Mouse (Mus musculus): Measurements from ENCODE around the gene Ccdc102a. TPM values are rescaled to one million over a fixed set of nuclear protein-coding genes. Genes with fewer than 3 reads are reported as not detected.

Ccdc102a gene
- 28.7 and 29.3 TPM in 2 replicates for polyA plus RNA-seq (2015; fragmentation: Nextera tagmentation; extraction: Ambion mirVana)

DNA sequence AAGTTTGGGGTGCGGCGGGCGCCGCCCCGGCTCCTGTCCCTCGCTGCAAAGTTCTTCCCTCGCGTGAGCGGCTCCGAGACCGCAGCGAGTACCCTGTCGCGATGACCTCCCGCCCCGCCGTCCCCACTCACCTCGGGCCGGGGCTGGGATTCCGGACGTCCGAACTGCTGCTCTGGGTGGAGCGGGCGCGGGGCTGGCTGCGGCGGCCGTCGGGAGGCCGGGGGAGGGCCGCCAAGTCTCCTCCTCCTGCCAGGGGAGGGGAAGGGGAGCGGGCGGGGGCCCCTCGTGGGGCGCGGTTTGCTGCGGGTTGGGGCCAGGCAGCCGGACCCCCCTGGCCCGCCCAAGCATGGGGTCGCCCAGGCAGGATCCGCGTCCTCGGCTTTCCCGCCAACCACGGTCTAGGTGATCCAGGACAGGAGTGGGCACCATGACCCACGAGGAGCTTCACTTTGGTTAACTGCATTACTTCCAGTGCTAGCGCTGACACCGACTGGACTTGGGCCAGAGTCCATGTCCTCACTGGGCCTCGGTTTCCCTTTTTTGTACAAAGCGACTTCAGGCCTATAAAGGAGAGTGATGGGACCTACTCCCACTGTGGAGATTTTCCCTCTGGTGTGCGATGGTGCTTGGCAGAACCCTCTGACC is at the start of gene Ccdc102a:
TSS of gene Ccdc102a (minus strand) at position 248 of the 645 bp plus-strand sequence.
- no peaks in the 10 kb centered on the region for H3K9me3 ChIP-seq

DNA sequence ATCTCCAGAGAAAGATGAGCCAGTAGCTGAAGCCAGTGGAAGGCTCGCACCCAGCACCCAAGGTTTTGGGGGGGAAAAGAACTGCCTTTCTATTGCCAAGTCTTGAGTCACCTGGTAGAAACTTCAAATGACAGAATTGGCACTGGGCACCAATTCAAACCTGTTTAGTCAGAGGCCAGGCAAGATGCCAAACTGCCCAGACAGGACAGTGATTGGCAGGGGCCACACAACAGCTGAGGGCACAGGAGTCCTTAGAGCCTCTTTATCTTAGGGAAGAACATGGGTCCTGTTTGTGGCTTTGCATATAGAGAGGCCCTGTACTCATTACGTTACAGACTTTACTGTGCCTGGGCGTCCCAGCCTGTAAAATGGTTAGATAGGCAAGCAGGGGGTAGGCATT is 49.7 kb upstream of the Ccdc102a start:
- H3K27me3 ChIP-seq, result no peaks in the 10 kb centered on the region
- peak overlapping the region; percentile 36; the same call in 1 of the 2 replicates for H3K27ac ChIP-seq
- no peaks in the 10 kb centered on the region for H3K9me3 ChIP-seq
- H3K4me3 ChIP-seq, result no peak overlapping the region
- no peak for ATAC-seq (ENCODE audit: borderline replicate concordance, extremely low read depth, low FRiP score, low TSS enrichment)
- no peaks in the 10 kb centered on the region for H3K36me3 ChIP-seq
- H3K4me1 ChIP-seq, result peaks cover 18% of the 10 kb centered on the region
- WGBS, result 74% methylated on average over 3 of the region's 3 CpGs
- H3K9ac ChIP-seq, result no peak overlapping the region
- H3K4me2 ChIP-seq, result no peak overlapping the region

More for the DNA sequence above, at the start of gene Ccdc102a:
- Histone ChIP-seq H3K4me3 (peak within 1 kb of the TSS; percentile 97), H3K4me1 (peaks cover 46% of the 10 kb centered on the region), H3K27ac (peak within 1 kb of the TSS; percentile 85), H3K27me3 (0 out of 2 replicates have a peak, but pooled peaks cover under 1% of the 10 kb centered on the region), H3K4me2 (peak within 1 kb of the TSS; percentile 91), H3K9ac (peak within 1 kb of the TSS; percentile 92), H3K36me3 (no peaks in the 10 kb centered on the region)
- WGBS, result 2% methylated on average over 40 of the region's 51 CpGs
- ATAC-seq (ENCODE audit: borderline replicate concordance, extremely low read depth, low FRiP score, low TSS enrichment), result peak; percentile 64

- peaks cover 18% of the 10 kb centered on the region for H3K4me1 ChIP-seq
- H3K27ac ChIP-seq, result peak overlapping the region; percentile 36
- no peak overlapping the region for H3K4me3 ChIP-seq
- no peaks in the 10 kb centered on the region for H3K9me3 ChIP-seq
- H3K9ac ChIP-seq, result no peak overlapping the region
- H3K27me3 ChIP-seq, result no peaks in the 10 kb centered on the region
- H3K4me2 ChIP-seq, result no peak overlapping the region; the same call in 1 of the 2 replicates
- no peaks in the 10 kb centered on the region for H3K36me3 ChIP-seq
- WGBS, result 47% methylated on average over 4 of the region's 4 CpGs
- ATAC-seq (ENCODE audit: borderline replicate concordance, extremely low read depth, low FRiP score, low TSS enrichment), result no peak
These were observed 49.2 kb upstream of the Ccdc102a start for GRCm38 (mm10) chr8:94967071-94967470.

GRCm38 (mm10) chr8:94966578-94966977 is 48.7 kb upstream of the Ccdc102a start:
- 24% methylated on average over 7 of the region's 7 CpGs for WGBS
- ATAC-seq (ENCODE audit: borderline replicate concordance, extremely low read depth, low FRiP score, low TSS enrichment), result no peak
- H3K27ac ChIP-seq, result peak overlapping the region; percentile 36

DNA sequence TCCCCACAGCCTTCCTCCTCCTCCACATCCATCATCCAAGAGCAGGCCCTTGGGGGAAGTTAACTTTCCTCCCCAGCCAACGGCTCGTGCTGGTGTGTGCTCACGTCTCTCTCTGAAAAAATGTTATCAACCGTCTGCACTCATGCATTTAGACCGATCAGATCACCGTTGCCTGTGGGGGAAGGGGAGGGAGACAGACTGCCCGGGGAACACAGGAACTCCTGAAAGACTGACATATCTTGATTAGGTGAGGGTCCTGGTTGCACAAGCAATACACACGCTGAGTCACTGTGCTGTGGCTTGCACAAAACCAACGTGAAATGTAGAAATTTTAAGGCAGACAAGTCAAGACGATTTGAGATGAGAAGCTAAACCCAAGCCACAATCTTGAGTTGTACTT is 46.9 kb upstream of the Ccdc102a start:
- Histone ChIP-seq H3K9ac (no peak overlapping the region), H3K4me1 (peaks cover 18% of the 10 kb centered on the region), H3K9me3 (no peaks in the 10 kb centered on the region), H3K4me2 (no peak overlapping the region), H3K27ac (no peak overlapping the region), H3K27me3 (no peaks in the 10 kb centered on the region), H3K36me3 (no peaks in the 10 kb centered on the region), H3K4me3 (no peak overlapping the region)
- WGBS, result 23% methylated on average over 10 of the region's 10 CpGs
- ATAC-seq (ENCODE audit: borderline replicate concordance, extremely low read depth, low FRiP score, low TSS enrichment), result peak; percentile 29; the same call in 1 of the 2 replicates

More at GRCm38 (mm10) chr8:94966578-94966977, 48.7 kb upstream of the Ccdc102a start:
- no peak overlapping the region for H3K4me2 ChIP-seq
- H3K9ac ChIP-seq, result no peak overlapping the region
- H3K4me3 ChIP-seq, result no peak overlapping the region
- no peaks in the 10 kb centered on the region for H3K27me3 ChIP-seq
- peaks cover 18% of the 10 kb centered on the region for H3K4me1 ChIP-seq
- no peaks in the 10 kb centered on the region for H3K9me3 ChIP-seq
- H3K36me3 ChIP-seq, result no peaks in the 10 kb centered on the region

DNA sequence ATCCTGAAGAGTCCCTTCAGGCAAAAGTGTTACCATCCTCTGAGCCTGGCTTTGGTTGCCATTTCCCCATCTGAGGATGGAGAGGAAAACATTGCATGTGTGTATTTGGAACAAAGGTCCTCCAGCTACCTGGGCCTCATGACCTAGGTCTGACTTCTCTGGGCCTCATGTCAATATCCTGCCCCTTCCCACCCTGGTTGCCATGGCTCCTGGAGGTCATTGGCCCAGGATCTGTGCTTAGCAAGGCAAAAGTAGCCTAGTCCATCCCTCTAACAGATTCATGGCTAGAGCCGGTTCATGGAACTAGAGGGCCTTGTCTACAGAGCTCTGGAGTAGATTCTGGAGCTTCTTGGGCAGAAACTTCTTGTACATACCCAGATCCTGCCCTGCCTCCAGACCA is 44.3 kb upstream of the Ccdc102a start:
- Histone ChIP-seq H3K9me3 (no peaks in the 10 kb centered on the region), H3K4me2 (no peak overlapping the region), H3K36me3 (no peaks in the 10 kb centered on the region), H3K4me3 (no peak overlapping the region), H3K4me1 (peaks cover 12% of the 10 kb centered on the region), H3K27me3 (no peaks in the 10 kb centered on the region), H3K27ac (no peak overlapping the region), H3K9ac (no peak overlapping the region)
- ATAC-seq (ENCODE audit: borderline replicate concordance, extremely low read depth, low FRiP score, low TSS enrichment), result no peak
- WGBS, result 73% methylated on average over 1 of the region's 1 CpGs

DNA sequence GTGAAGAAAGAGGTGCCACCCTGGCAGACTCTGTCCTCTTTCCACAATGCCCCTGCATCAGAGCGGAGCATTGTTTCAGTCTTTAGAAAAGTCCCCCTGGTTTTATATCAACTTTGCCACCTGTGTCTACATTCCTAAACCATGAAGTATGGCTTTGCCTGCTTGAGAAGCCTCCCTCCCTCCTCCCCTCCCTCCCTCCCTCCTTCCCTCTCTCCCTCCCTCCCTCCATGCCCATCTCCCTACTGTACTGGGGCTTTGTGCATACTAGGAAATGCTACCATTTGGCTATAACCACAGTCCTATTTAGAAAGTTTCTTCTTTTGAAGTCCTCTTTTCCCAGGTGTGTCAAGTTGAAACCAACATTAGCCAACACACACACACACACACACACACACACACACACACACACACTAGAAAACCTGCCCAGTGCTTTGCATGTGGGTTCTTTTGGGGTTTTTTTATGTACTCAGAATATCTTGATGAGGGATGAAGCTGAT is 38.2 kb upstream of the Ccdc102a start:
- Histone ChIP-seq H3K9me3 (no peaks in the 10 kb centered on the region), H3K4me3 (no peak overlapping the region), H3K36me3 (no peaks in the 10 kb centered on the region), H3K27me3 (no peaks in the 10 kb centered on the region), H3K9ac (no peak overlapping the region), H3K4me1 (peaks cover 21% of the 10 kb centered on the region), H3K4me2 (no peak overlapping the region), H3K27ac (peak overlapping the region; percentile 90)
- ATAC-seq (ENCODE audit: borderline replicate concordance, extremely low read depth, low FRiP score, low TSS enrichment), result peak; percentile 61; the same call in 1 of the 2 replicates
- 52% methylated on average over 1 of the region's 1 CpGs for WGBS

- ATAC-seq (ENCODE audit: borderline replicate concordance, extremely low read depth, low FRiP score, low TSS enrichment), result peak; percentile 72
- no peaks in the 10 kb centered on the region for H3K27me3 ChIP-seq
- peak overlapping the region; percentile 90 for H3K27ac ChIP-seq
- H3K4me3 ChIP-seq, result no peak overlapping the region
- H3K36me3 ChIP-seq, result no peaks in the 10 kb centered on the region
- no peaks in the 10 kb centered on the region for H3K9me3 ChIP-seq
- WGBS, result 11% methylated on average over 9 of the region's 9 CpGs
- peaks cover 21% of the 10 kb centered on the region for H3K4me1 ChIP-seq
- no peak overlapping the region for H3K9ac ChIP-seq
- H3K4me2 ChIP-seq, result peak overlapping the region; percentile 19
These were observed 37.2 kb upstream of the Ccdc102a start for GRCm38 (mm10) chr8:94954921-94955758.

DNA sequence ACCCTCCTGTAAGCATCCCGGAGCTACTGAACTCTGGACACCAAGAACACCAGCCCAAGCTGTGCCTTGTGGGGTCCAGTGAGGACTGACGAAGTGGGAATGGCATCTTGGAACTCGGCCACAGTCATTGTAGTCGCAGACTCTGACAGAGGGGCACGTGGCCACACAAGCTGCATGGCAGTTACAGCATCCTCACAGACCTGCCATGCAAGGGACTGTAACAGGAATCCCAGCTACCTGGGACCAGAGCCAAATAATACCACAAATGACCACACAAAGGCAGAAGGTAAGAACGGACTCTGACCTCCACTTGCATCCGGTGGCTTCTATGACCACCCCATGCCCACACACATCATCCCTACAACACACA is 36.5 kb upstream of the Ccdc102a start:
- H3K4me2 ChIP-seq, result peak overlapping the region; percentile 19
- no peak overlapping the region for H3K9ac ChIP-seq
- H3K27me3 ChIP-seq, result no peaks in the 10 kb centered on the region
- no peaks in the 10 kb centered on the region for H3K9me3 ChIP-seq
- WGBS, result 37% methylated on average over 7 of the region's 7 CpGs
- H3K4me1 ChIP-seq, result peaks cover 21% of the 10 kb centered on the region
- peak; percentile 64 for ATAC-seq (ENCODE audit: borderline replicate concordance, extremely low read depth, low FRiP score, low TSS enrichment)
- peak overlapping the region; percentile 90 for H3K27ac ChIP-seq
- no peaks in the 10 kb centered on the region for H3K36me3 ChIP-seq
- H3K4me3 ChIP-seq, result no peak overlapping the region

- Histone ChIP-seq H3K27me3 (no peaks in the 10 kb centered on the region), H3K27ac (peak overlapping the region; percentile 90), H3K9me3 (no peaks in the 10 kb centered on the region), H3K4me3 (no peak overlapping the region), H3K4me2 (peak overlapping the region; percentile 19; the same call in 1 of the 2 replicates), H3K9ac (no peak overlapping the region), H3K36me3 (no peaks in the 10 kb centered on the region), H3K4me1 (peaks cover 21% of the 10 kb centered on the region)
- 53% methylated on average over 7 of the region's 7 CpGs for WGBS
- ATAC-seq (ENCODE audit: borderline replicate concordance, extremely low read depth, low FRiP score, low TSS enrichment), result no peak
These were observed 35.9 kb upstream of the Ccdc102a start for GRCm38 (mm10) chr8:94953624-94954367.

DNA sequence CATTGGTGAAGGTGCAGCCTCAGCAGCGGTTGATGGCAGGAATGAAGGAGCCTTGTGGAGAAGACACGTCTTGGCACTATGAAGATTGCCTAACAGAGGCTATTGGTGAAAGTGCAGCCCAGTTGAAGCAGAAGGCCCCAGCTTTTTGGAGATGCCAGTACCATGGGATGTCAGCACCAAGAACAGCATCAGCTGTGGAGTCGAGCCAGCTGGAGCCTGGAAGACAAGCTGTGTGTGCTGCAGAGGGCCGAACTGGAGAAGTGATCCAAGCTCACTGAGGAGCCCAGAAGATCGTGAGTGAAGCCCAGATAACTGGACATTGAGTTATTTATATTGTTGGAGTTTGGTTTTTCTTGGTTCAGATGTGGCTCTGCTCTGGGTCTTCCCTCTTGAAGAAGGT is 34.2 kb upstream of the Ccdc102a start:
- Histone ChIP-seq H3K27me3 (no peaks in the 10 kb centered on the region), H3K9ac (no peak overlapping the region), H3K27ac (no peak overlapping the region), H3K4me1 (peaks cover 21% of the 10 kb centered on the region), H3K4me2 (no peak overlapping the region), H3K9me3 (no peaks in the 10 kb centered on the region), H3K4me3 (no peak overlapping the region), H3K36me3 (no peaks in the 10 kb centered on the region)
- 63% methylated on average over 5 of the region's 5 CpGs for WGBS
- ATAC-seq (ENCODE audit: borderline replicate concordance, extremely low read depth, low FRiP score, low TSS enrichment), result no peak
